Mouse (Mus musculus) lung, postnatal 36 days (tissue): ENCODE results near the gene Nudt8.
"Not testable (repeated sequence)": the region's sequence is repeated elsewhere in the genome, so short reads cannot be mapped to it uniquely, and the experiment has no call there.

Source experiments
- DNase-seq: peaks from one replicate; pipeline ENCODE4 v3.0.0; 2022; ENCODE audit warnings: mixed read lengths

Nudt8 gene

GRCm38 (mm10) chr19:4000119-4000900 lies at the start of gene Nudt8, which contains the start of gene Gm49405:
TSS of gene Nudt8 (plus strand) at chr19:4000580.
TSS of gene Gm49405 (plus strand) at chr19:4000626.
- DNase-seq: peak; percentile 99

DNA sequence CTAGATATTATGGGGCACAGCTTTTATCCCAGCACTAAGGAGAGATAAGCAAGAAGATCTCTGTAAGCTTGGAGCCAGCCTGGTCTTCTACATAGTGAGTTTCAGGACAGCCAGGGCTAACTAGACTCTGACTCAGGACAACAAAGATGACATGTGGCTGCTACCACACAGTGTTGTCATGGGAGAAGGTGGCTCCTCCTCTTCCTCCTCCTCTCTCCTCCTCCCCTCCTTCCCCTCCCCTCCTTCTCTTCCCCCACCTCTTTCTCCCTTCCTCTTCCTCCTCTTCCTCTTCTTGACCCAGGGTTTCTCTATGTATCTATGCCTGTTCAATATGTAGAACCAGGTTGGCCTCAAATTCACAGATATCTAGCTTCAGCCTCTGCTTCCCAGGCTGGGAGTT lies 48.9 kb upstream of the Nudt8 start:
- no peak for DNase-seq

DNA sequence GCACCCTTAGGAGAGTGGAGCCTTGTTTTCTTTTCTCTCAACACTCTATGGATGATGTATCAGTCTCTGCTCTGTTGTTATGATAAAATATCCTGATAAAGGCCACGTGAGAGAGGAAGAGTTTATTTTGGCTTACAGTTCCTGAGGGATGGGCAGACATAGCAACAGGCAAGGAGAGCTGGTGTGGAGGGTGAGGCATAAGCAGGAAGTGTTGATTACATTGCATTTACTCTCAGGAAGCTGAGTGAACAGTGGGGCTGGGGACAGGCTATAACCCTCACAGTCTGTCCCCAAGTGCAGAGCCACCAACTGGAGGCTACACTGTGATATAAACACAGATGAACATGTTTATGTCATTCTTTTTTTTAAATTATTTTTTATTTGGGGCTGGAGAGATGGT lies 48.3 kb upstream of the Nudt8 start:
- peak; percentile 26 for DNase-seq

GRCm38 (mm10) chr19:3955033-3955432 lies 45.3 kb upstream of the Nudt8 start:
- DNase-seq: no peak

- DNase-seq: no peak
Observed at GRCm38 (mm10) chr19:3955804-3956203, 44.6 kb upstream of the Nudt8 start.

- DNase-seq: not testable (repeated sequence)
Observed at GRCm38 (mm10) chr19:3957296-3958036, 42.9 kb upstream of the Nudt8 start.

GRCm38 (mm10) chr19:3958470-3958869 lies 41.9 kb upstream of the Nudt8 start, which contains the start of gene Aldh3b3:
TSS of gene Aldh3b3 (plus strand) at chr19:3958645.
- no peak for DNase-seq

GRCm38 (mm10) chr19:3959030-3959429 lies 41.4 kb upstream of the Nudt8 start:
- DNase-seq: no peak

DNA sequence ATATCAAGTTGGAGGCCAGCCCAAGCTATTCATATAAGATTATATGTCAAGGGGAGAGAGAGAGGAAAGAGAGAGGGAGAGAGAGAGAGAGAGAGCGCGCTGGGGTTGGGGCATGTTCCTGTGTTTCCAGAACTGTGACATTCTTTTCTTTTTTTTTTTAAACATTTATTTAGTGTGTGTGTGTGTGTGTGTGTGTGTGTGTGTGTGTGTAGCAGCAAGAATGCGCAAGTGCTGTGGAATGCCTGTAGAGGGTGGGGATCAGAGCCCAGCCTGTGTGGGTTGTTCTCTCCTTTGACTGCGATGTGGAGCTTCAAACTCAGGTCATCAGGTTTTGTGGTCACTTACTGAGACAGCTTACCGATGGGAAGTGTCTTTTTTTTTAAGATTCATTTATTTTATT lies 40.2 kb upstream of the Nudt8 start:
- peak; percentile 53 for DNase-seq

DNA sequence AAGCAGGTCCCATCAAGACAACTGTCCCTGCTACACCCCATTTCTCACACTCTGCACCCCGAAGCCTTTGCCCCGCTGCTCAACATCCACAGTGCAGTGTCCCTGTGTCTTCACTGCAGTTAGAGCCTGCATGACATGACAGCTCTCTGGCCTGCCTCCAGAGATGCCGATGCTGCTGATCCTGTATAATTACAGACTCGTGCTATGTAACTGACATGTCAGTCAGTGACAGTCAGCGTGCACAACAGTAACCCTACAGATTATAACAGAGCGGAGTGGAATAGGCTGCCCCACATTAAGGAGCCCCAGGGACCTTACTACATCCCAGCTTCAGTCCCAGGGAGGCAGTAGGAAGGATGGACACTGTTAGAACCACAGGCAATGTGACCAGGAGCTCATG lies 38.6 kb upstream of the Nudt8 start:
- not testable (repeated sequence) for DNase-seq

DNA sequence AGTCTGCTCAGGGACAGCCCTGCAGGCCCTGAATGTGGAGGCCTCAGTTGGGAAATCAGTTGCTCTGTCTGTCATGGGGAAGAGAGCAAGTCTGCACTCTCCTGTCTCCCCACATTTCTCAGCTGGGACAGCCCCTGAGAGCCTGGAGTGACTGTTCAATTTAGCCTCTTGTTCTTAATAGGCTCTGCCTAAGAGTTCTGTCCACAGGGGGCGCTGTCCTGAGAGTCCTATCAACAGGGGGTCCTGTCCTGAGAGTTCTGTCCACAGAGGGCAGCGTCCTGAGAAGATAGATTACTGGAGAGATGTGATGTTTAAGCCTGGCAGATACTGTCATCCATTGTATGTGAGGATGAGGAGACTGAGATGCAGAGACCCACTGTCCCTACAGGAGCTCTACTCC lies 37.9 kb upstream of the Nudt8 start:
- peak; percentile 64 for DNase-seq

GRCm38 (mm10) chr19:3964030-3964429 lies 36.4 kb upstream of the Nudt8 start:
- no peak for DNase-seq

- DNase-seq: no peak
Observed at GRCm38 (mm10) chr19:3966330-3967075, 33.9 kb upstream of the Nudt8 start.

DNA sequence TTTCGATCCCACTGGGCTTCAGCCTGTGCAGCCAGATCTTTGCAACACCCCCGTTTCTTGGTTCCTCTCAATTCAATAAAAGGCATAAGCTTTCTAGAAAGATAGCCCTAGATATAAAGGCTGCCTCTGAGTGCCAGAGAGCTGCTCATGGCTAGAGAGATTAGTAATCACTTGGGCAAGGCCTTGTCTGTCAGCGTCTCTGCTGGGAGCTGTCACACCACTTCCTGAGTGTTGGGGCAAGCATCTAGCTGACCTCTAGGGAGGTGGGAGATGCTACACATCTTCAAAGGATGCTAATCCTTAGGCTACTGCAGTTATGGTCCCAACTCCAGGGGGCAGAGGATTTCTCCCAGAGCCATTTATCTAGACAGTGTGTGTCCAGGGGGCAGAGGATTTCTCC lies 33.1 kb upstream of the Nudt8 start:
- no peak for DNase-seq

- DNase-seq: peak; percentile 55
Observed at GRCm38 (mm10) chr19:3972229-3972628, 28.2 kb upstream of the Nudt8 start, which contains the start of gene Aldh3b2. TSS of gene Aldh3b2 (plus strand) at chr19:3972328.

DNA sequence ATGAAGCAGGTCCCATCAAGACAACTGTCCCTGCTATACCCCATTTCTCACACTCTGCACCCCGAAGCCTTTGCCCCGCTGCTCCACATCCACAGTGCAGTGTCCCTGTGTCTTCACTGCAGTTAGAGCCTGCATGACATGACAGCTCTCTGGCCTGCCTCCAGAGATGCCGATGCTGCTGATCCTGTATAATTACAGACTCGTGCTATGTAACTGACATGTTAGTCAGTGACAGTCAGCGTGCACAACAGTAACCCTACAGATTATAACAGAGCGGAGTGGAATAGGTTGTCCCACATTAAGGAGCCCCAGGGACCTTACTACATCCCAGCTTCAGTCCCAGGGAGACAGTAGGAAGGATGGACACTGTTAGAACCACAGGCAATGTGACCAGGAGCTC lies 25.8 kb upstream of the Nudt8 start:
- DNase-seq: not testable (repeated sequence)

DNA sequence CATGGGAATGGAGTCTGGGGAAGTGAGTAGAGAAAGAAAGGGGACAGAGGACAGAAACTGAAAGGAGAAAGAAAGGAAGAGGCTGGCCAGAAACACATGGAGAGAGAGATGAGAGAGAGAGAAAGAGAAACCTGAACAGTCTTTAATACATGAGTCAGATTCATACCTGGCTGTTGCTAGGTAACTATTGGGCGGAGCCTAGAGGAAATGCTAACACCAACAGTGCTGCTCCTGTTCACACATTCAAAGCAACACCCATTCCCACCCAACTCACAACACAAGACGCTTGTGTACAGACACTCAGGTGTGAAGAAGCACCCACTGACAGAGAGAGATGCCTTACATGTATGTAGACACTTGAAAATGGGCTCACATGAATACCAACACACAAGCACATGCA lies 24.5 kb upstream of the Nudt8 start:
- peak; percentile 52 for DNase-seq

DNA sequence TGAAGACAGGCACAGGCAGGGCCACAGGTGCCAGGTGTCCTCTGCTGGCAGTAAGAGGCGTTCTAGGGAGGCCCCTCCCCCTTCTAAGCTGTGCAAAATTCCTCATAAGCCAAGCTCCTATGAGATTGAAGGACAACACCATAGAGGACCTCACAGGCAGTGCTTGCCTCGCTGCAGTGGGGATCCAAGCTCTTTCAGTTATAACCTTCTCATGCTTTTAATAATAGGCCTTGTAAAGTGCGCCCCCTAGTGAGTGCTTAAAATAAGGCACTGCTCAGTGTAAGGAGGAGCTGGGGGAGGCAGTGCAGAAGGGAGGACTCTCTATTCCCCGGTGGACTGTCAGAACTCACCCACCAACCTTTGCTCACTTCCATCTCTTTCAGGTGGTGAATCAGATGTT lies 20.1 kb upstream of the Nudt8 start:
- DNase-seq: peak; percentile 96

DNA sequence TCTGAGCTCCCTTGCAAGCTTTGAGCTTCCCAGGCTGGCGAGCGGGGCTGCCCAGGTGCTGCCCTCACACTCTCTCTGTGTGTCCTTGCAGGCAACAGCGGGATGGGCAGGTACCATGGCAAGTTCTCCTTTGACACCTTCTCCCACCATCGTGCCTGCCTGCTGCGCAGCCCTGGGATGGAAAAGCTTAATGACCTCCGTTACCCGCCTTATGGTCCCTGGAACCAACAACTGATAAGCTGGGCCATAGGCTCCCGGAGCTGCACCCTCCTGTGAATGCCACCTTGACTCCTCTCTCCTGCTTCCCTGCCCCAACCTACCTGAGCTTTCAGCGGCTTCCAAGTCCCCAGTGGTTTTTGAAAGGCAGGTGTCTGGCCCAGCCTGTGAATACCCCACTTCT lies 19.5 kb upstream of the Nudt8 start:
- no peak for DNase-seq

DNA sequence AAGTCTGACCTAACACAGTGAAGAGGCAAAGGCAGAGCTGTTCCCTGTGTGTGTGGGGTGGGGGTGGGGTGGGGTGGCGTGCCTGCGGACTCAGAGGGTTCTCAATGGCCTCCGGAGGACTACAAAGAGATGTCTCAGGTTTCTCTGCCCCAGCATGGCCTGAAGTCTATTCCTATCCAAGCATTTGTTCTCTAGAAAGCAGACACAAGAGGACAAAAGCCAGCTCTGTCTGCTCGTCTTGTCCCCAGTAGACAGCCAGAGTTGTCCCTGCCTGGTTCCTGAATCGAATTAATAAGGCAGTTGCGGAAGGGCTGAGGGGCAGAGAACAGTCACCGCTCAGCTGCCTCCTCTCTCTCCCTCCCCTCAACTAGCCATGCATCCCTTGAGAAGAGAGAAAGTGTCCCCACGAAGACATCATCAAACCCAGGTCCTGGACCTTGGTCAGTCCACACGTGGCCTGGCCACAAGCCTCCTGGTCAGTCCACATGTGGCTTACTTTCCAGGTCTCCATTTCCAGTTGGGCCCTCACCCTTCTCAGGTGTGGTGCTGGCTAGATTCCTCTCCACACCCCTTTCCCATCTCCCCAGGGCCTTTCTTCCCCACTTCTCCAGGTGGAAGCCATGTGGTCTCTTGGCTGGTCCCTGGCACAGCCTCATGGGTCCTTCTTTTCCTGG lies 16.7 kb upstream of the Nudt8 start:
- no peak for DNase-seq

- DNase-seq: peak; percentile 69
Observed at GRCm38 (mm10) chr19:3985261-3985681, 15.1 kb upstream of the Nudt8 start.

DNA sequence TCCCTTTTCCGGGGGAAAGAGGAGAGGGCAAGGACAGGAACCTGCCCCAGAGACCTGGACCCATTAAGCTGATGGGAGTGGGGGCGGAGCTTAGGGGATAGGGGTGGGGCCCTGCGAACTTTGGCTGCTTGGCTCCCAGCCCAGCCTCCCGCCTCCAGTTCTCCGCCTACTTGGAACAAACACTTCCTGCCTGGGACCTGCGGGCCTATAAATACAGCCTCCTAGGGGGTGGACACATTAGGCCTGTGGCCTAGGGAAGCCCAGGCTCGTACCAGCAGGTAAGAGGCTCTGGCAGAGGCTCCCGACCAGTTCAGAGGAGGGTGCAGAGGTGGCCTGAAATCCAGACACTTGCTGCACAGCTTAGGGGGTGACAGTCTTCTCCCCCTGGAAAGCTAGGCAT lies 14.0 kb upstream of the Nudt8 start, which contains the start of gene Acy3:
Gene Acy3, plus strand, starts transcription at position 237 of the 400 bp plus-strand sequence.
- DNase-seq: peak; percentile 90

DNA sequence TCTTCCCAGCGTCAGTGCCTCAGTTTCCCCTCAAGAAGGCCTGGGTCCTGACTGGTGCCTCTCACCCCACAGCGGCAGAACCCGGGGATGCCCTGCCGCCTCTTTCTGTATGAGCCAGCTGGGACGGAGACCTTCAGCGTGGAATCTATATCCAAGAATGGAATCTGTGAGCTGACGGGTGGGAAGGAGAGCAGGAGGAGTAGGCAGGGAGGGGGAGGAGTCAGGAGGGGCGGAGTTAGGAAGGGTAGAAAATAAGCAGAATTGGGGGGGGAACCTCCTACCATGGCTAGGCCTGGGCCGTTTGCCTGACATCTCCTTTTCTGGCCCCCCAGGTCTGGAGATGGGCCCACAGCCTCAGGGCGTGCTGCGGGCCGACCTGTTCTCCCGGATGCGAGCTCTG lies 12.3 kb upstream of the Nudt8 start:
- DNase-seq: no peak
